Mouse (Mus musculus): ENCODE measurements around the gene Ttc17.

The Ttc17 gene

GRCm38 (mm10) chr2:94297467-94297866, 109.0 kb downstream of the Ttc17 start:
- DNase-seq (ENCODE audit: extremely low spot score) = no peak

- DNase-seq (ENCODE audit: extremely low spot score) = peak; percentile 67
Measured at GRCm38 (mm10) chr2:94290483-94290882, 116.0 kb downstream of the Ttc17 start.

- DNase-seq (ENCODE audit: extremely low spot score) = no peak
Measured at GRCm38 (mm10) chr2:94289659-94290058, 116.8 kb downstream of the Ttc17 start.

- peak; percentile 79 for DNase-seq (ENCODE audit: extremely low spot score)
Measured at GRCm38 (mm10) chr2:94289169-94289568, 117.3 kb downstream of the Ttc17 start.

GRCm38 (mm10) chr2:94288086-94288485, 118.4 kb downstream of the Ttc17 start:
- no peak for DNase-seq (ENCODE audit: extremely low spot score)

GRCm38 (mm10) chr2:94287435-94287834, 119.1 kb downstream of the Ttc17 start:
- no peak for DNase-seq (ENCODE audit: extremely low spot score)

GRCm38 (mm10) chr2:94283526-94283925, 123.0 kb downstream of the Ttc17 start:
- DNase-seq (ENCODE audit: extremely low spot score) = no peak

GRCm38 (mm10) chr2:94279596-94279995, 126.9 kb downstream of the Ttc17 start:
- DNase-seq (ENCODE audit: extremely low spot score) = no peak

- DNase-seq (ENCODE audit: extremely low spot score) = no peak
Measured at GRCm38 (mm10) chr2:94276103-94276502, 130.4 kb downstream of the Ttc17 start.

GRCm38 (mm10) chr2:94275658-94276057, 130.8 kb downstream of the Ttc17 start:
- no peak for DNase-seq (ENCODE audit: extremely low spot score)

GRCm38 (mm10) chr2:94273154-94274021, 133.1 kb downstream of the Ttc17 start:
- peak; percentile 66 for DNase-seq (ENCODE audit: extremely low spot score)

GRCm38 (mm10) chr2:94271176-94271575, 135.3 kb downstream of the Ttc17 start:
- DNase-seq (ENCODE audit: extremely low spot score) = no peak

- DNase-seq (ENCODE audit: extremely low spot score) = no peak
Measured at GRCm38 (mm10) chr2:94268835-94269234, 137.7 kb downstream of the Ttc17 start.

GRCm38 (mm10) chr2:94267213-94267850, 139.2 kb downstream of the Ttc17 start:
- DNase-seq (ENCODE audit: extremely low spot score) = no peak

- no peak for DNase-seq (ENCODE audit: extremely low spot score)
Measured at GRCm38 (mm10) chr2:94266381-94267160, 139.9 kb downstream of the Ttc17 start.

- peak; percentile 40 for DNase-seq (ENCODE audit: extremely low spot score)
Measured at GRCm38 (mm10) chr2:94265221-94266191, 141.0 kb downstream of the Ttc17 start.

GRCm38 (mm10) chr2:94264631-94265098, 141.8 kb downstream of the Ttc17 start:
- peak; percentile 52 for DNase-seq (ENCODE audit: extremely low spot score)

GRCm38 (mm10) chr2:94264006-94264405, 142.5 kb downstream of the Ttc17 start:
- DNase-seq (ENCODE audit: extremely low spot score) = no peak

GRCm38 (mm10) chr2:94263530-94263937, 143.0 kb downstream of the Ttc17 start:
- DNase-seq (ENCODE audit: extremely low spot score) = peak; percentile 57

GRCm38 (mm10) chr2:94262917-94263529, 143.5 kb downstream of the Ttc17 start:
- DNase-seq (ENCODE audit: extremely low spot score) = peak; percentile 34
